Mouse (Mus musculus) lung, postnatal 0 days (tissue): Measurements from ENCODE around the gene Zfp366.

ENCODE experiments used
- CTCF ChIP-seq: IDR thresholded peaks from 2 replicates; pipeline ENCODE4 v1.5.1; 2016; ENCODE audit warnings: antibody characterized with exemption, mild to moderate bottlenecking
- EP300 ChIP-seq: IDR thresholded peaks from 2 replicates; pipeline ENCODE4 v1.6.1; 2016; ENCODE audit warnings: antibody characterized with exemption, mild to moderate bottlenecking, control low read depth

- TF ChIP-seq CTCF (no peak), EP300 (no peak)
Measured at GRCm38 (mm10) chr13:99201647-99202574, 17.3 kb downstream of the Zfp366 start.
